Mouse (Mus musculus) G1E-ER4 (cell line): Measurements from ENCODE around the gene Igsf8. TPM values are rescaled to one million over a fixed set of nuclear protein-coding genes. Genes with fewer than 3 reads are reported as not detected.

Experiments used
- GATA1 ChIP-seq: IDR thresholded peaks from one replicate; pipeline ENCODE4 v1.8.0; 2012; ENCODE audit warnings: low read length, inconsistent platforms
- polyA plus RNA-seq: library from polyadenylated mRNA; stranded (reverse); fragments of >175 nt; gene quantifications from 2 replicates; pipeline ENCODE4 v1.2.3, GENCODE M21; 2012

Gene Igsf8
- polyA plus RNA-seq, 1 experiment = 93.7 TPM

DNA sequence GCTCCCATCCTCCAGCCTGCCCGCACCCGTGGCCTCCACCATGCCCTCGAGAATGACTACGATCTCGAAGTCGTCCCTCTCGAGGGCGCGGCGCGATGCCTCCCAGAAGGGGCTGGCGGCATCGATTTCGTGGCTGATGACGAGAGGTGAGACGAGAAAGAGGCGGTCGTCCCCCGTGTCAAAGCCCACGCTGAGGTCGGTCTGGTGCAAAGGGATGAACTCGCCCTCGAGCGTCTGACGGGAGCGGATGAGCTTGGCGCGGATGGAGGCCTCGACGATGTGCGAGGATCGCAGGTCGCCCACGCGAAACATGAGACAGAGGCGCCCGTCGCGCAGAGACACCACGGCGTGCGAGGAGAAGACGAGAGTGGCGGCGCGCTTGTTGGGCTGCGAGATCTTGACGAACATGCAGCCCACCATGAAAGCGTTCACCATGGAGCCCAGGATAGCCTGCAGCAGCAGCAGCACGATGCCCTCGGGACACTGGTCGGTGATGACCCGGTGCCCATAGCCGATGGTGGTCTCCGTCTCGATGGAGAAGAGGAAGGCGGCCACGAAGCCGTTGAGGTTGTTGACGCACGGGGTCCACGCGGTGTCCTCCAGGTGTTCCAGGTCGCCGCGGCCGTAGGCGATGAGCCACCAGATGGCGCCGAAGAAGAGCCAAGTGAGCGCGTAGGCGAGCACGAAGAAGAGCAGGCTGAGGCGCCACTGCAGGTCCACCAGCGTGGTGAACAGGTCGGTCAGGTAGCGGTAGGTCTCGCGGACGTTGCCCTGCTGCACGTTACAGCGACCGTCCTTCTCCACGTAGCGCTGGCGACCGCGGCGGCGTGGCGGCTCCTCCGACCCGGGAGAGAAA, 64.5 kb downstream of the Igsf8 start:
- TF ChIP-seq GATA1 = no peak

DNA sequence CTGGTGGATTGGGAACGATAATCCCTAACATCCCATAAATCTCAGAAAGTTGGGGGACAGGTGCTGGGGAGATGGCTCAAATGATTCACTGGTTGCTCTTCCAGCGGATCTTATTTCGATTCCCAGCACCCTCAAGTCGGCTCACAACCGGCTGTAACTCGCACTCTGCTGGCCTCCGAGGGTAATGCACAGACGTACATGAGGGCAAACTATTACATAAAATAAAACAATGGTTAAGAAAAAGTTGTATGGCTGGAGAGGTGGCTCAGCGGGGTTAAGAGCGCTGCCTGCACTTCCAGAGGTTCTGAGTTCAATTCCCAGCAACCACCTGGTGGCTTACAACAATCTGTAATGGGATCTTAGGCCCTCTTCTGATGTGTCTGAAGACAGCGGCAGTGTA, 65.2 kb downstream of the Igsf8 start:
- TF ChIP-seq GATA1 = no peak

DNA sequence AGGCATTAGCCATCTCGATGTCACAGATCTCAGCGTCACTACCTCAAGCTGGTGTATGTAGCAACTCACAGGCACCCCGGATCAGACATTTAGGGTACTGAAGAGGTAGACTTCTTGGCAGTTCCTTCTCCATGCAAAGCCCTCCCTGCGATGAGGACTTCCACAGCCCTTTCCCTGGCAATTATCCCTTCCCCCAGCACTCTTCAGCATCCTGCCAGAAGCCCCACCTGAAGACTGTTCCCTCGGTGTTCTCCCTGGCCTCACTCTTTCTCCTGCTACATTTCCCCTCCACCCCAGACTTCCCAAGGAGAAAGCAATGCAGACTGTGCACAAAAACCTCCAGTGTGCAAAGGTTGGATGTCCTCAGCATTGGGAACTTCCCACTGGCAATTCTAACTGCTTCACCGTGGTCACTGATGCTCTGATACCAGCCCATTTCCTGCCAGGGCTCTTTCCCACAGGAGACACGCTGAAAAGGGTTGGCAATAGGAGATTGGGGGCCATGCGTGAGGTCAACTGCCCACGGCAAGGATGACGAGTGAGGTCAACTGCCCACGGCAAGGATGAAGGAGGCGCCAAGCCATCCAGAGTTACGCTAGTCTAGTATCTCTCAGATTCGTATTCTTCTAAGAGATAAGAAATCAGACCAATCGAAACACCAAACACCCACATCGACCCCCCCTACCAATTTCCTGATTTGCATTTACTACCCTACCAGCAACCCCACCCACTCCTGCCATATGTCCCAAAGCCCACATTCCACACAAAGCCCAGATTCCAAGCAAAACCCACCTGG, 66.0 kb downstream of the Igsf8 start:
- TF ChIP-seq GATA1 = no peak

DNA sequence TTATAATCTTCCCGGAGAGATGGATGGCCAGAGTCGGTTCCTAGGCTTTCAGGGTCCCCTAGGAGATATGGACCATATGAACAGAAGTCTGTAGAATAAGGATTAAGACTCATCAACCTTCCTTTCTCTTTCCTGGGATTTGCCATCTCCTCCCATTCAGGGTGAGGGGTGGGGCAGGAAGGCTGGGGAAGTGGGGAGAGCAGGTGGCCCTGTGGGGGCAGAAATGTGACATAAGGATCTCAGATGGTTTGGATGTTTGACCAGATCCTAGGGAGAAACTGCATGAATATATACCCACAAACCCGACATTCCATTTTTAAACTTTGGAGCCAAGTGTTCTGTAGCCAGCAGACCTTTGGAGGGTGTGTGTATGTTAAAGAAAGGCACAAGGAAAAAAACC, 66.6 kb downstream of the Igsf8 start:
- TF ChIP-seq GATA1 = no peak

DNA sequence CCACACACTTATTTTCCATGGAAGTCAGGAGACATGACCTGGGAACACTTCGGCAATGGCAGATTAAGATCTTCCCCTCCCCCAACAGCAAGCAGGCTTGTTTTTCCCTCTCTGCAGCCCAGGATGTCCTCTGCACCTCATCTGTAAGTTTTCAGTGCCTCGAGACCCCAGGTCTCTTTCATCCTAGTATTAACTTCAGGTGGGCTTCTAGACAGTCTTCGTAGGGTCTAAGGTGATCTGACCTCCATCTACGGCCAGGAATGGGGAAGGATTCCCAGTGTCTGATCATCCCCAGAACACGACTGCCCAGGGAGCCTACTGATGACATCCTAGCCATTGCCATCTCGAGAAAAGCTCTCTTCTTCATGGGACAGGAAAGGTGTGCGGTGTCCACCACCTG, 67.0 kb downstream of the Igsf8 start:
- no peak for TF ChIP-seq GATA1

DNA sequence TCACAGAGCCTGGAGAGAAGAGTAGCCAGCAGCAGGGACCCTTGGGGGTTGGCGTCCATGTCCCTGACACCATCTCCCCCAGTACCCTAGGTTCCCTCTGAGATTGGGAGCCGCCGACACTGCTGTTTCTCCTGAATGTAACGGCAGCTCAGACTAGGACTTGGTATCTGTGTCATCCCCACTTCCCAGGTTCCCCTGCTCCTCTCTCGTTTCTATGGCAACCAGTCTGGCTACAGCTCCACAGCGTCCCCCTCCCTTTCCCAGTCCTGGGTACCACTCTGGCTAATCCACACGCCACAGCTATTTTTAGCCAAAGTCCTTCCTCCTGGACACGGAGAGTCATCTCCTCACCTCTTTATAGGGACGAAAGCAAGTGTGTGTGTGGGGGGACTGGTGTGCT, 67.7 kb downstream of the Igsf8 start, which contains the start of gene Kcnj9:
TSS of gene Kcnj9 (minus strand) at position 188 of the 400 bp plus-strand sequence.
- no peak for TF ChIP-seq GATA1

DNA sequence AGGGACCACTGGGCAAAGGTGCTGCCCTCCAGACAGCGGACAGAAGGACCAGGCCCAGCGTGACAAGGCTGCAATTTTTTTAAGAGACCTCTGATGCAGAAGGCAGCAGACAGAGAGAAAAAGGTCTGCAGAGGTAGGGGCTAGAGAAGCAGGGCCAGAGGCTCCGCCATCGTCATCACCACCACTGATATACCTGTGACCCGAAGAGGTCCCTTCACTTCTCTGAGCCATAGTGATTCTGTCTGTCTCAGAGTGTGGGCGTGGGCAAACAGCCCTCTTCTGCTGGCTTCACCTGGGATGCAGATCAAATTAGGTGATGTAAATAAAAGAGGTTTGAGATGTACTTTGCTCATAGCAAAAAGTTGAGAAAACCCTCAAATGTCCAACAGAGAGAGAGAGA, 68.2 kb downstream of the Igsf8 start:
- TF ChIP-seq GATA1 = no peak

DNA sequence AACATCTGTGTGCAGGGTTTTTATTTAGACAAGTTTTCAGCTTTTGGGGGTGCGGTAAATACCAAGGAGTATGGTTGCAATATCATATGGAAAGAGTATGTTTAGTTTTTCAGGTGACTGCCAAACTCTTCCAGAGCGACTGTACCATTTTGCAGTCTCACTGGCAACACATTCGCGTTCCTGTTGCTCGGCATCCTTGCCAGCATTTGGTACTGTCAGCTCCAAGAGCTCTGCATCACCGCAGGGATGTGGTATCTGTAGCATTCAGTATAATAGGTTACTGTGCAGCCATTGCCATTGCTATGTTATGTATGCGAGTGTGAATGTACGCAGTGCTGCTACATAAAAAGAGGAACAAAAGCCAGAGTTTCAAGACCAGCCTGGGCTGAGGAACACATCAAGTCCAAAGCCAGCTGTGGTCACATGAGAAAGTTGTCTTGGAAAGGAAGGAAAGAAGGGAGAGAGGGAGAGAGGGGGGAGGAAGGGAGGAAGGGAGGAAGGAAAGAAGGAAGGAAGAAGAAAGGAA, 70.0 kb downstream of the Igsf8 start:
- no peak for TF ChIP-seq GATA1

DNA sequence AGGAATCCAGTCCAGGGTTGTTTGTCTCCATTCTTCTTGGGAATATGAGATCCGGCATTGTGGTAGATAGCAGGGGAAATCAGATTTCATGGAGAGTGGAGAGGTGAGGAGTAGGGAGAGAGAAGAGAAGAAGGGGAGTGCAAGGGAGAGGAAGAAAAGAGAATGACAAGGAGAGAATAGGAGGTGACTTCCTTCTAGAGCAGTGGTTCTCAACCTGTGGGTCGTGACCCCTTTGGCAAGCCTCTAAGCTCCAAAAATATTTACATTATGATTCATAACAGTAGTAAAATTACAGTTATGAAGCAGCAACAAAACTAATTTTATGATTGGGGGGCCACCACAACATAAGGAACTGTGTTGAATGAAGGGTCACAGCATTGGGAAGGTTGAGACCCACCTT, 71.5 kb downstream of the Igsf8 start:
- TF ChIP-seq GATA1 = no peak

DNA sequence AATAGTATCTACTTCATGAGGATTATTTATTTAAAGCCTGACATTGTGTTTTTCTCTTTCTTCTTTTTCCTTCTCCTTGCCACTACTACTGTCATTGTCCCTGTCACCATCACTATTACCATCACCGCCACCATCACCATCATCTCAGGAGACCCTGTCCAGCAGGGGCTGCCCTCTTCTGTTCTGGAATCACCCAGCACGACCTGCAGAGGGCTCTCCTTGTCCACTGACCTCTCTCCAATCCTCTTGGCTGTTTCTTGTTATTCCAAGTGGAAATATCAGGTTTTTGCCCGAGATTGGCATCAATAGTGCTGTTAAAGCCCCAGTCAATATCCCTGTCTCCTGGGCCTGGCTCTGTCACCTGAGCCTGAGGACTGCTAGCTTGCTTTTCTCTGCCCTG, 72.1 kb downstream of the Igsf8 start:
- TF ChIP-seq GATA1 = no peak

DNA sequence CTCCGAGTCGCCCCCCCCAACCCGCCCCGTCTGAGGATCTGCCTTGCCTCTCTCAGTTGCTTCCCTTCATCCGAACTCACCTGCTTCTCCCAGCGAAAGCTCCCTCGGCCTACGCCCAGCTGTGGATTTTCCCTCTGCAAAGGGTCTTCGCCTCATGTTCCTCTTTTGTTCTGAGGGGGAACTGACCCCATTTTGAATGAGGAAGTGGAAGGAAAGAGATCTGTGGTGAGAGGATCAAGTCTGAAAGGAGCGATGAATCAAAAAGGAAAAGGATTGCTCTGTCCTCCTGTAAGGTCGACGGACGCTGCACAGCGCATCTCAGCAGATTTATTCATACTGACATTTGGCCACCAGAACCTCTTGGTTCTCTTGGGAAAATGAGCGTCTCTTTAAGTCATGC, 74.4 kb downstream of the Igsf8 start:
- TF ChIP-seq GATA1 = no peak

DNA sequence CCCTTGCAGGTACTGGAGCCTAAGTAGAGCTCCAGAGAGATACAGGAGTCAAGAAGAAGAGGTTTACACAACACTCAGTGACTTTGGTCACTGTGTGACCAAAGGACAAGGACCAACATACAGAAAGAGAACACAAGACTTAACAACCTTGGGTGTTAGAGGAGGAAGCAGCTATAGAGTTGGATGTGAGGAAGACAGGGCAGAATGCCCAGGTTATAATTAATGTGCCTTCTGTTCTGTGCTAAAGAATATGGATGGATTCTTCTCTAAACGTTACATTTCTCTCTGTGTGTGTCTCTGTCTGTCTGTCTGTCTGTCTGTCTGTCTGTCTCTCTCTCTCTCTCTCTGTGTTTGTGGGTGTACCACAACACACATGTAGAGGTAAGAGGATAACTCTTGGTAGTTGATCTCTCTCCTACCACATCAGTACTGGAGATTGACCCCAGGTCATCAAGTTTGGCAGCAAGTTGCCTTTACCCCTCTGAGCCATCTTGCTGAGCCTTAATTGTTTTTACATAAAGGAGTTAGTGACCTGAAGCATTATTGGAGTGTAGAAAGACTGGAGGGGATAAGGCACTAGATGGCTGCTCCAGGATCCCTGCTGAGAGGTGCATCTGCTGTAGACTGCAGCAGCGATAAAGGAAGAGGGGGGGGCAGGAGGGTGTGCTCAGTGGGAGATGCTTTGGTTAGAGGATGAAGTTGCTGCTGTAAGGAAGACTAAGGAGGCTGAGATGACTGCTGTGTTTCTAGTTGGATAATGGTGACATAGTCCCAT, 76.2 kb downstream of the Igsf8 start:
- no peak for TF ChIP-seq GATA1

DNA sequence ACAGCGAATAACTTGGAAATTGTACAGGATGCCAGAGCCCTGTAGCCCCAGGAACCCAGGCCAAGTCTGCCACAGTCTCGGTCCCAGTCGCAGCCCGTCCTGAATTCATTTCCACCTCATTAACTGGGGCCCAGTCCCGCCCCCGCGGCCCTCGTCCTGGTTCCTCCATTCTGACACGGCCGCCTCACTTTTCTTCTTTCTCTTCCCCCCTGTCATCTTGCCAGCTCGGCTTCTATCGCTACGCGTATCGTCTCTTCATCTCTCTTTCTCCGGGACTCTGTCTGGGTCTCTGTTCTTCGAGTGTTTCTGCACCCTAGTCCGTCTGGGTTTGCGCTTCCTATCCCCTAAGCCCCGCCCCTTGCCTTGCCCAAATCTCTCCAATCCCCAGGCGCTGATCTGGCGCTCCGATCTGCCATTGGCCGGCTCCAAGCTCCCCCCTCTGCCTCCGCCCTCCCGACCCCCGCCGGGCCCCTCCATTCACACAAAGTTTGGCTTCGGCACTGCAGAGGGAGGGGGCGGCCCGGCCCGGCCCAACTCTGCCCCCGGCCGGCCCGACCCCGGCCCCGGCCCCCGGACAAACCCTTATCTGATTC, 79.4 kb downstream of the Igsf8 start, which contains the start of gene Kcnj10:
TSS of gene Kcnj10 (plus strand) at position 482 of the 593 bp plus-strand sequence.
- TF ChIP-seq GATA1 = no peak

DNA sequence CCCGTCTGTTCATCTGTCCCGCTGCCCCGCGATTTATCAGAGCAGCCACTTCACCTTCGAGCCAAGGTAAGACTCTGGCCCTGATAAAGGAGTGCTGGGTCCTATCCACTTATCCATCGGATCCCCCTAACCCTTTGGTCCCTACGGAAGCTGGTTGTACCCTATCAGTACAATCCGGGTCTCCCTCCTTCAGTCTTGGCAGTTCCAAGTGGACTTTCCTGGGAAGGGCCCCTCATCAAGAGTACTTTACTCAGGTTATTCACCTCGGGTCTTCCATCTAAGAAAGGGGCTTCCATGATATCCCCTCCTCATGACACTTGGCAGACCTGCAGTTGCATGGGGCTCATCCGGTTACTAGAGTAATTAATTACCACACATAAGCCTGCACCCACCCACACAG, 79.9 kb downstream of the Igsf8 start:
- no peak for TF ChIP-seq GATA1

DNA sequence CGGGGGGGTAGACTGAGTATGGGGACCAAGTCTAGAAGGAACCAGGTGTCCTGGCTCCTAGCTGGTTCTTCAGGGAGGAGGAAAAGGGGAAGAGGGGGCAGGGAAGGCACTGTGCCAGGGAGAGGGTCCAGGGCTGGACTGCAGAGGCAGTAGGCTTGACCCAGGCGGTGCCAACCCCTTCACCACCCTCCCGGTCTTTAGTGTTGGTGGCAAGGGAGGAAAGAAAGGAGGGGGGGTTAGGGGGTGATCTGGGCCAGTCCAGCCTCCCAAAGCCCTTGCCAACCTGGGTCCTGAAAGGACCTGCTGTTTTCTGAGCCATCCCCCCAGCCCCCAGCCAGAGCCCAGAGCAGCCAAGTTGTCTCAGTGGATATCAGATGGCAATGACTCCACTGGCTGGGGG, 81.3 kb downstream of the Igsf8 start:
- no peak for TF ChIP-seq GATA1
